Mouse (Mus musculus) hindlimb bud, embryonic 11.5 days (tissue): Measurements from ENCODE around the gene Dennd6a.

Experiments
- DNase-seq: peaks from one replicate; pipeline ENCODE4 v3.0.0-alpha.2; 2012; ENCODE audit warnings: low read depth, low spot score; ENCODE audit errors: extremely low spot score

The Dennd6a gene

GRCm38 (mm10) chr14:26571951-26572675 lies 1.5 kb upstream of the Dennd6a start:
- DNase-seq, result no peak

GRCm38 (mm10) chr14:26576255-26576780 lies 2.7 kb downstream of the Dennd6a start:
- no peak for DNase-seq

GRCm38 (mm10) chr14:26578791-26579191 lies 5.1 kb downstream of the Dennd6a start:
- no peak for DNase-seq

GRCm38 (mm10) chr14:26579346-26580343 lies 6.0 kb downstream of the Dennd6a start:
- DNase-seq, result peak; percentile 35

GRCm38 (mm10) chr14:26583645-26584044 lies 10.0 kb downstream of the Dennd6a start:
- DNase-seq, result no peak

GRCm38 (mm10) chr14:26587116-26587515 lies 13.5 kb downstream of the Dennd6a start:
- DNase-seq, result no peak

- no peak for DNase-seq
Measured at GRCm38 (mm10) chr14:26591353-26591752, 17.7 kb downstream of the Dennd6a start.

- DNase-seq, result no peak
Measured at GRCm38 (mm10) chr14:26593281-26593895, 19.7 kb downstream of the Dennd6a start.

GRCm38 (mm10) chr14:26595167-26595566 lies 21.5 kb downstream of the Dennd6a start:
- DNase-seq, result no peak

- DNase-seq, result no peak
Measured at GRCm38 (mm10) chr14:26595695-26596365, 22.2 kb downstream of the Dennd6a start.

GRCm38 (mm10) chr14:26605354-26605753 lies 31.7 kb downstream of the Dennd6a start:
- no peak for DNase-seq

- no peak for DNase-seq
Measured at GRCm38 (mm10) chr14:26609674-26610073, 36.0 kb downstream of the Dennd6a start.

GRCm38 (mm10) chr14:26610689-26611088 lies 37.0 kb downstream of the Dennd6a start:
- DNase-seq, result no peak

- DNase-seq, result no peak
Measured at GRCm38 (mm10) chr14:26625301-26625700, 51.6 kb downstream of the Dennd6a start.

GRCm38 (mm10) chr14:26626605-26627140 lies 53.0 kb downstream of the Dennd6a start:
- DNase-seq, result no peak

- no peak for DNase-seq
Measured at GRCm38 (mm10) chr14:26637025-26637850, 63.6 kb downstream of the Dennd6a start.

GRCm38 (mm10) chr14:26637851-26638707 lies 64.4 kb downstream of the Dennd6a start, which contains the start of gene Arf4:
Gene Arf4 (plus strand): TSS chr14:26638074.
- DNase-seq, result peak; percentile 83

- no peak for DNase-seq
Measured at GRCm38 (mm10) chr14:26638708-26639084, 65.0 kb downstream of the Dennd6a start.
